Mouse (Mus musculus) liver, embryonic 14.5 days (tissue): ENCODE measurements around the gene Sdhb.

ENCODE experiments used
- CTCF ChIP-seq: IDR thresholded peaks from 2 replicates; pipeline ENCODE4 v1.5.1; 2016; ENCODE audit warnings: antibody characterized with exemption, low read depth, control low read depth
- EP300 ChIP-seq: IDR thresholded peaks from 2 replicates; pipeline ENCODE4 v1.6.1; 2016; ENCODE audit warnings: antibody characterized with exemption, low read depth

GRCm38 (mm10) chr4:140989447-140989846, 28.4 kb downstream of the Sdhb start:
- TF ChIP-seq CTCF = no peak
- TF ChIP-seq EP300 = no peak
